Mouse (Mus musculus): ENCODE data around the gene Gdi1. TPM values are rescaled to one million over a fixed set of nuclear protein-coding genes. Genes with fewer than 3 reads are reported as not detected.
"Not testable (repeated sequence)": the region's sequence is repeated elsewhere in the genome, so short reads cannot be mapped to it uniquely, and the experiment has no call there.

Gdi1 gene
- polyA plus RNA-seq, 2 experiments from 2014 or later = 176 to 227 TPM

DNA sequence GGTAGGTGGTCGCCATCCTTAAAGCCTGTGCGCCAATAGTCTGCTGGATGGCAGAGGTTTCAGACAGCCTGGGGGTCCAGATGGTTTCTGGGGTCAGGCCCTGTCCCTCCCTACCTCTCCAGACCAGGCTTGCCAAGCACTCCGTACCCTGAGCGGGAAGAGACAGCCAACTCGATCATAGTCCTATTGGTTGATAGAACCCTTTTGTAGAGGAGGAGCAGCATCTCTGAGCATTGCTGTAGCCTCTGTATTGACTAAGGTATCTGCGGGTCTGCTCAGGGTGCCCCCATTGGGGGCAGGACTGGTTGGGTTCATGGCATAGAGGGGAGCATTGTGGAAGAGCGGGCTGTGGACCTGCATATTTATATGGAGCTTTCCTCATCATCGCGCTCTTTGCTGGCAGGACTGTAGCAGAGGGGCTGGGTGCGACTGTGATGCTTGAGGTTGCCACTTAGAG lies 24.4 kb downstream of the Gdi1 start:
- no peak for ATAC-seq

- no peak for ATAC-seq
These were observed 25.6 kb downstream of the Gdi1 start for GRCm38 (mm10) chrX:74330166-74330930.

DNA sequence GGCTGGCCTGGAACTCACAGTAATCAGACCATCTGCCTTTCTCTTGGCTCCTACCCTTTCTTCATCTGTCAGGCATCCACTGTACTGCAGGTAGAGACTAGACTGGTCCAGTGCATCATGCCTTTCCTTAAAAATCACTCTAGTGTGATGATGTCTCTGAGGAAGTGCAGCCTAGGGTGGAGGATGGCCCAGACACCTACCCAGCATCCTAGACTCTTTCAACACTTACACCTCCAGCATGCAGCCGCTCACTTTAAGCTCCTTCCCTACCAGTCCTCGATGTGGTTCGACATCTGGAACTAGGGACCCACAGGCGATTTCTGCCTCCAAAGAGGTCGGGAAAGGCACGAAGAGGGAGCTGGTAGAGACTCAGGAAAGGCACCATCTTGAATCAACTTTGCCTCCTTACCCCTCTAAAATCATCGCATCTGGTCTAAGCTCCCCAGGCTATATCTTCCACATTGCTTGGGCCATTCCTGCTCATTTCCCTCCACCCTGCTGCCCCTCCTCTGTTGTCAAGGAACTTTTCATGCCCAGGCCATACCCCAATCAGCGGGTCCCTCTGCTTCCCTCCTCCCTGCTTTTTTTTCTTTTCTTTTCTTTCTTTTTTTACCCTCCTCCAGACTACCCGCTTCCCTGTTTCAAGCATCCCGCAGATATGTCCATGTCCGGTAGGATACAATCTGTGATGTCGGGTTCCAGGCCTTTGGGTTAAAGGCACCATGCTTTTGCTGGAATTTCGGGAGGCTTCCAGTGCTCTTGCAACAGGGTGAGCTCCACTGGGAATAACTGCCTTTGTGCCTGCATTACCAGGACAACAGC lies 48.1 kb downstream of the Gdi1 start:
- no peak for ATAC-seq

GRCm38 (mm10) chrX:74353467-74353770 lies 48.6 kb downstream of the Gdi1 start, which contains the start of gene Lage3:
Gene Lage3 (minus strand): TSS chrX:74353618.
- peak; percentile 77 for ATAC-seq

GRCm38 (mm10) chrX:74357069-74357468 lies 52.3 kb downstream of the Gdi1 start:
- ATAC-seq = not testable (repeated sequence)

GRCm38 (mm10) chrX:74359171-74359570 lies 54.4 kb downstream of the Gdi1 start:
- ATAC-seq = no peak

Other genes with a start within 250 kb of the Gdi1 start
- not detected for gene Opn1mw, start 177.5 kb upstream of the Gdi1 start, polyA plus RNA-seq (2017; shearing (Covaris generic))
- 10 to 100 TPM; 16.3 to 18.2 TPM for gene Mecp2, start 169.6 kb upstream of the Gdi1 start, polyA plus RNA-seq (2017; shearing (Covaris generic))
- gene Tex28, start 137.2 kb upstream of the Gdi1 start, polyA plus RNA-seq (2017; shearing (Covaris generic)) = not detected
- gene Tktl1, start 127.7 kb upstream of the Gdi1 start, polyA plus RNA-seq (2017; shearing (Covaris generic)) = 1 to 10 TPM; 2.6 to 4.5 TPM
- gene Flna, start 55.2 kb upstream of the Gdi1 start, polyA plus RNA-seq (2017; shearing (Covaris generic)) = 100 to 1,000 TPM; 202 to 298 TPM
- gene Emd, start 50.3 kb upstream of the Gdi1 start, polyA plus RNA-seq (2017; shearing (Covaris generic)) = 10 to 100 TPM; 47.0 to 48.0 TPM
- 1,000 to 10,000 TPM in 1 of 2 experiments, 100 to 1,000 TPM in 1; 640 to 1,689 TPM for gene Rpl10, start 34.2 kb upstream of the Gdi1 start, polyA plus RNA-seq (2017; shearing (Covaris generic))
- gene Taz, start 23.1 kb upstream of the Gdi1 start, polyA plus RNA-seq (2017; shearing (Covaris generic)) = 10 to 100 TPM; 42.1 to 51.3 TPM
- 10 to 100 TPM; 16.6 to 18.5 TPM for gene Dnase1l1, start 22.7 kb upstream of the Gdi1 start, polyA plus RNA-seq (2017; shearing (Covaris generic))
- 100 to 1,000 TPM; 139 to 153 TPM for gene Atp6ap1, start 7.9 kb upstream of the Gdi1 start, polyA plus RNA-seq (2017; shearing (Covaris generic))
- gene Fam50a, start 8.0 kb downstream of the Gdi1 start, polyA plus RNA-seq (2017; shearing (Covaris generic)) = 10 to 100 TPM; 63.2 to 71.0 TPM
- gene Plxna3, start 24.1 kb downstream of the Gdi1 start, polyA plus RNA-seq (2017; shearing (Covaris generic)) = 1 to 10 TPM in 1 of 2 experiments, under 1 TPM in 1; 0.74 to 2.5 TPM
- gene Lage3, start 48.6 kb downstream of the Gdi1 start, polyA plus RNA-seq (2017; shearing (Covaris generic)) = 10 to 100 TPM; 70.4 to 87.6 TPM
- 10 to 100 TPM; 57.4 to 70.9 TPM for gene Ubl4a, start 68.2 kb downstream of the Gdi1 start, polyA plus RNA-seq (2017; shearing (Covaris generic))
- gene Slc10a3, start 68.4 kb downstream of the Gdi1 start, polyA plus RNA-seq (2017; shearing (Covaris generic)) = 10 to 100 TPM; 22.4 to 34.2 TPM
- 10 to 100 TPM; 17.6 to 27.2 TPM for gene Fam3a, start 88.3 kb downstream of the Gdi1 start, polyA plus RNA-seq (2017; shearing (Covaris generic))
- gene Ikbkg, start 88.3 kb downstream of the Gdi1 start, polyA plus RNA-seq (2017; shearing (Covaris generic)) = 10 to 100 TPM; 35.4 to 38.5 TPM
- 10 to 100 TPM; 31.7 to 37.7 TPM for gene G6pdx, start 124.2 kb downstream of the Gdi1 start, polyA plus RNA-seq (2017; shearing (Covaris generic))
- gene Gm6880, start 176.4 kb downstream of the Gdi1 start, polyA plus RNA-seq (2017; shearing (Covaris generic)) = not detected

All from activated CD4-positive, CD25-positive, alpha-beta regulatory T cell, adult 4 months (primary cell).